Mouse (Mus musculus) layer of hippocampus, postnatal 36 days (tissue): ENCODE data around the gene Zfp423. TPM values are rescaled to one million over a fixed set of nuclear protein-coding genes. Genes with fewer than 3 reads are reported as not detected.
"Not testable (repeated sequence)": the region's sequence is repeated elsewhere in the genome, so short reads cannot be mapped to it uniquely, and the experiment has no call there.

Experiments used
- DNase-seq, 2 experiments: peaks; one replicate each; pipeline ENCODE4 v3.0.0; 2022
- total RNA-seq, 2 experiments: library from RNA; stranded (reverse); gene quantifications; 2 replicates each; pipeline ENCODE4 v1.2.3; 2021

Gene Zfp423
- total RNA-seq, 2 experiments from 2014 or later, result 32.0 to 32.5 TPM

DNA sequence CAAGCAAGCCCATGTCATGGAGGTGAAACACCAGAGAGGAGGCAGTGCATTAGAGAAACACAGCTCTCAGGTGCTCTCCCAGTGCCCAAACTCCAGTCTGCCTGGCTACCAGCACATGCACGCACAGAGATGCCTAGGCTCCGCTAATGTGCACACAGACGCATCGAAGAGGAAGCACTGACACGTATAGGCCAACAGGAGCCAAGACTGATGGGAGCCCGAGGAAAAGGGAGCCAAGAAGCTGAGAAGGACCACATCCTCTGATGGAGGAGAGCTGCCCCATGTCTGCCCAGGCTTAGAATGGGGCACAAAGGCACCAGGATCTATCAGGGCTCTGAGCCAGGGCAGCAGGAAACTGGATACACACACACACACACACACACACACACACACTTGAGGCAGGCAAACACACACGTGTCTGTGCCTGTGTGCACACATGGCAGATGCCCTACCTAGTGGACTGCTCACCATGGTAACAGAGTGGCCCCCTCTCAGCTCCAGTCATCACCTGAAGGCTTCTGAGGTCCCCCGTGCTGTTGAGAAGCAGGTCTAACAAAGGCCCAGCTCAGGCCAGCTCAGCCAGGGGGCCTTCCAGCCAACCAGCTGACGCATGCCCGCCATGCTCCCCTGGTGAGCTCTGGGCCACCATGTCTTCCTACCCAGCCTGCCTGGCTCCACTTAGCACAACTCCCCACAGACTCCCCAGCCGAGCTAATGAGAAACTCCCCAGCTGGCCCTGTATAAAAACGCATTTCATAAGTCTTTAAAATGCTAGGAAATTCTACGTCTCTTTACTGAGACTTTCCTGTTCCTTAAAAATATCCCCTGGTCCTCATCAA is 64.0 kb downstream of the Zfp423 start:
- DNase-seq, result no peak

DNA sequence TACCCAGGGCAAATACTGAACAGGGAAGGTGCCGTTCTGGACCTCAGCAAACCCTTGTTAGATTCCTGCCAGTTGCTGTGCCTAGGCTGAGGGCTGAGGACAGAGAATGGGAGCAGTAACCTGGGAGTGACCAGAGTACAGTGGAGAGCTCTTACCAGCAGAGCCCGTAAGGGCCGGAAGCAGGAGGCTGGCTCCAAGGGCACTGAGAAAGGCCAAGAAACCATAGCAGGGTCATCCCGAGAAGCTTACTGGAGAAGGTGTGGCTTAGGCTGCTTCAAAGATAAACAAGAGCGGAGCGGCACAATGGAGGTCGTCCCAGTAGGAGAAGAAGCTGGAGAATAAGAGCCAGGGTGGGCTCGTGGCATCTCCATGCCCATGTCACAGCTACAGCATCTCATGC is 65.1 kb downstream of the Zfp423 start:
- no peak for DNase-seq

DNA sequence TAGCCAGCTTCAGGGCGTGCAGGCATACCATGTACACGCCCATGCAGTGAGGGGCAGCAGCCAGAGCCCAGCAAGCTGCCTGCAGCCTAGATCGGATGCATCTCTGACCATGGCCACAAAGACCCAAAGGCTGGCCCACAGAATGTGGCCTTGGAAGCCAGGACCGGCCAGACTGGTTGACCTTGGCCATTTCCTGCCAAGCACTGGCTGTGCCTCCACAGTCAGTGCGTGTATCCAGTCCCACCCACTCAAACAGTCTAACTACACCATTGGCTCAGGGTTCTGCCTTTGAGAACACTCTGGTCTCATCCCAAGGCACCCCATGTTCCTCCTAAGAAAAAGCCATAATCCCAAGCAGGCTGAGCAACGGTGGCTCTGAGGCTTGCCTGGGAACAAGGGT is 65.8 kb downstream of the Zfp423 start:
- no peak for DNase-seq

DNA sequence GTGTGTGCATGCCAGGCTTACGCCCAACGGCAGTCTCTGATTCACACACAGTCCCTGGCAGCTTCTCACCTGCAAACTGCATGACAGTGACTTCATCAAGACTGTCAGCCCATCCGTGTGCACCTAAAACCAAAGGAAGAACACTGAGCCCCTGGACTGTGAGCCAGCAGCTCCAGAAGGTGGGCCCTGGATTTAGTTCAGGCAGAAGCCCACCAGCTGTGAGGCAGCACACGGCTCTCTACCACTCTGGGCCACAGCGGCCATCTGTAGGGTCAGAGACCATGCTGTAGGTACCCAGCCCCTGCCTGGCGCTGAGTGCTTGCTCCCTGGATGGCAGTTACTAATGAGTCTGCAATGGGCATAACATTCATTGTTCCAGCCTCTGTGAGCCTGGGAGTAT is 66.5 kb downstream of the Zfp423 start:
- DNase-seq, result no peak

DNA sequence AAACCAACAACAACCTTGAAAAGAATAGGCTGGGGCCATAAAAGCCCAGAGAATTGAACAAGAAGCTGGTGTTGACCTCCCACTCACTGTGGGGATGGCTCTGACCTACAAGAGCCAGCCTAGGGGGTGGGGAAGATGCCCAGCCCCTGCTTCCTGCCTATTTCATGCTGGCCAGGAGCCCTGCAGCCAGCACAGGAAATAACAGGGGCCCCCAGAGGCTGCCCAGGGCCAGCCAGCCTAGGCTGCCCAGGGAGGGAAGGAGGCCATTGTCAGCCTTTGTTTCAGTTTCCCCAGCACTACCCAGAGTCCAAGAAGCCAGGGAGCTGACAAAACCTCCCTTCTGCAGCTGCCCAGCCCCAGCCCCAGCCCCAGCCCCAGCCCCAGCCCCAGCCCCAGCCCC is 67.5 kb downstream of the Zfp423 start:
- DNase-seq, result no peak

DNA sequence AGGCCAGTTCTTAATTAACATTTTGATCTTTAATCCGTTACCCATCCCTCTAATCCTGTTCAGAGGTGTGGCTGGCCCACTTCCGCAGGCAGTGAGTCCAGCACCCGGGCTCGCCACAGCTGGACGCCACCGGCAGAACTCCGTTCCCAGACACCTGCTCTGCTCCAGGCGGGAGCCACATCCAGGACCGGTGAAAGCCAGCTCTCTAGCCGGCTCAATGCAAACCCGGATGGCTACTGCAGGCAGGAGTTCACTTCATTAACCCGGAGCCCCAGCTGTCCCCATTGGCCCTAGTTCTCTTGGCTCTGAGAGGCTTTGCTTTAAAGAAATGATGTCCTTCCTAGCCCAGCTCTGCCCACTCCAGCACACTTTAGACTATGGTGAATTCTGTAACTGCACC is 71.4 kb downstream of the Zfp423 start:
- no peak for DNase-seq

DNA sequence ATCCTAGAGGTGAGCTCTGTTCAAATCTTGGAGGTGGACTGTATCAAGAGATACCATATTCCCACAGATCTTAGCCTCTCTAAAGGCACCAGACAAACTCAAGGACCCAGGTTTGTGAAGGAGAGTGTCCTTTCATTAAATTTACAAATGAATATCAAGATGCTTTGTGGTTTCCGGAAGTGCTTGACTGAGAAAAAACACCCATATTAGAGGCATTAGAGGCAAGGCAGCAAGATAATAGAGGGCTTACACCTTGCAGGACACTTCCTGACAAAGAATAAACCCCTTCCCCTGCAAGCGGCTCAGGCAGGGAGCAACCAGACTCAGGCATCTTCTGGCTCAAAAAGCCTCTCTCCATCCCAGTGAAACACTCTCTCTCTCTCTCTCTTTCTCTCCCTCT is 78.3 kb downstream of the Zfp423 start:
- no peak for DNase-seq

DNA sequence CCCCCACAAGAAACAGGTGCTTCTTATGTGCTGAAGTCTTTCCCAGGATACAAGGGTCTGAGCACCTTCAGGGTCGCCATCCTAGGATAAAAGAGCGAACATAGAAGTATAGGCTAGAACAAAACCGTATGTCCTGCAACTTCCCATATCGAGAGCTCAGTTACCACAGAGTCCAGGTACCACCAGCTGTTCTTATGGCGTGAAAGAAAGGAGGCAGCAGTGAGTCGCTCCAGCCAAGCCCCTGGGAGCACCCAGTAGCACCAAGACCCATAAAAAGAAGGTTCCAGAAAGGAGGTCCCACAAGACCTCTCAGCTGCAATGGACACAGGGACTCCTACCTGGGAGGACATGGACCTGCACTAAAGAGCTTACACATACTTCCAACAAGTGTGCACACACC is 83.5 kb downstream of the Zfp423 start:
- no peak for DNase-seq

DNA sequence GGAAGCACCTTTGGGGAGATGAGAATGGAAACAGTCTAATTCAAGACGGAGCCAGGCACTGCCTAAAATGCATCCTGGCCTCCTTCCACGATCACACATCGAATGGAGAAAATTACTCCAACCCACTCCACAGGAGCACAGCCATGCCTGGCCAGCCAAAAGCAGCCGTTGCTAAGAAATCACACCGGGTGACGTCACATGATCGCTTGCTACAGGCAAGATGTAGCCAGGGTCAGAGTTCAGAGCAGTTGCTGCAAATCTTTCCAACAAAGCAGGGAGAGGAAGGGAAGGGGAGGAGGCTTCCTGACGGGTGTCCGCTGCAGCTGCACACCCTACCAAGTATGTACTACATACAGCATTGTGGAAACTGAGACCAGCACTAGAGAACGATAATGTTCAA is 83.9 kb downstream of the Zfp423 start:
- no peak for DNase-seq

DNA sequence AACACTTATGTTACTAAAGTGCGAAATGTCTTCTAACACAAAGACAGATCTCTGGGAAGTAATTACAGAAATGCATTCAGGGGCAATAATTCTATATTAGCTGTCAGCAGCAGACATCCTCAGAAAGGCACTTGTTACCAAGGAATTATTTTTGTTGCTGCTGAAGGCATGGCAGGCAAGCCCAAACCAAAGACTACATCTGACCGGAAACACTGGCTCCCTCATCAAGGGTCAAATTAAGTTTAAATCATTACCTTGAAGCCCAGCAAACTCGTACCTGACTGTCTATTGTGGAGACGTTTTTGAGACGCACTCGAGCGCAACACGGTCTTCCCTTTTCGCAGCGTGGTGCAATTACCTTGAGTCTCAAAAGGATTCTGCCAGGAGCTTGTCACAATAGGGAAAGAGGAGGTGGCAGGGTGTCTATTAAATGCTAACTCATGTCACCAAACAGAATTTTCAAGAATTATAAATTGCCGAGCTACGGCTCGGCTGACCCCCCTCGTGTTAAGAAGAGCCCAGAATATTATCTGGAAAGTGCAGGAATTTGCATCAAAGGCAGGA is 86.3 kb downstream of the Zfp423 start:
- DNase-seq, result no peak

DNA sequence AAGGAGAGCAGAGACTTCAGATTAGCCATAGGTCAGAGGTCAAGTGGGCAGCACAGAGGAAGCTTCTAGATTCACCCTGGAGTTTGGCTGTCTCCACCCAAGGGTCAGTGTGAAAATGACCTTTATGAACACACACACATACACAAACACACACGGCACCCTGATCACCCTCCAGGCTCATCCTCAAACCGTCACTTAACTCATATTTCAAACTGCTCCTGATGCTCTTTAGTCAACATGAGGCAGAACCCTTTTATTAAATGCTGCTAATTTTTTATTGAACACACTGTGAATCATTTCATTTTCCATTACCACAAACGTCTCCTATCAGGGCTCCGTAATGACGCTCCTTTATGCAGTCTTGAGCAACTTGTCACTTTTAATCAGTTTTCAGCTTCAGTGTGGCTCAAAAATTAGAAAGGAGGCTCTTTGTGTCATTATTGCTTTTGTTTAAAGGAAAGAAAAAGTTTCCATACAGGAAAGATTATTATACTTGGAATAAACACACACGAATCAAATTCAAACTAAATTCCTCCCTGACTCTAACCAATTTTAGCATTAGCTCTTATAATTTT is 87.0 kb downstream of the Zfp423 start:
- no peak for DNase-seq

DNA sequence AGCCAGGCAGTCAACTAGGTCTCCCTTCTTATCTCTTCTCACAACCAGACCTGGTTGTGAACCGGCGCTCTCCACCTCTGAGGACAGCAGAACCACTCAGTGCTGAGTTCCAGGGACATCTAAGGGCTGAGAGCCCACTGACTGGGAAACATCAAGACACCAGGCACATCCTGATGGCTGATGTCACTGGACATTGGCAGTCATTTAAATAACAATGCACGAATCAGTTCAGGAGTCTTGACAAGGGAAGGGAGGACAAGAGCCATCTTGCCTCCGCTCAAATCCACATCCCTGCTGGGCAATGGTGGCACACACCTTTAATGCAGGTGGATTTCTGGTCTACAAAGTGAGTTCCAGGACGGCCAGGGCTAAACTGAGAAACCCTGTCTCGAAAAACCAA is 92.8 kb downstream of the Zfp423 start:
- no peak for DNase-seq

DNA sequence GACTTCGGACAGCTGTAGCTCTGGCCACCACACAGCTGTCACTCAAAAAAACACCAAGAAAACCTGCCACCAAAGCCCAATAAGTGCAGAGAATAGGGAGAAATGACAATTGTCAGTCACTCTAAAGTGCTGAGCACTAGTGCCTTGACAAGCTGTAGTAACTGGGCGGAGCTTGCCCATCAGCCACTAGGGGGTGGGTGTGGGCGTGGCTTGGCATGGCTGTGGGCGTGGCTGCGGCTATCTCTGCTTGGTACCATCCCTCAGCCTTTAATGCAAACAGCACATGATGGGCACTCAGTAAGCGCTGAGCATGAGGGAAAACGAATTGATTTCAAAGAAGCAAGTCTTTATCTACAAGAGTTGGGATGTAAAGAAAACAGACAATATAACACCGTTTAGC is 95.2 kb downstream of the Zfp423 start:
- DNase-seq, result no peak

DNA sequence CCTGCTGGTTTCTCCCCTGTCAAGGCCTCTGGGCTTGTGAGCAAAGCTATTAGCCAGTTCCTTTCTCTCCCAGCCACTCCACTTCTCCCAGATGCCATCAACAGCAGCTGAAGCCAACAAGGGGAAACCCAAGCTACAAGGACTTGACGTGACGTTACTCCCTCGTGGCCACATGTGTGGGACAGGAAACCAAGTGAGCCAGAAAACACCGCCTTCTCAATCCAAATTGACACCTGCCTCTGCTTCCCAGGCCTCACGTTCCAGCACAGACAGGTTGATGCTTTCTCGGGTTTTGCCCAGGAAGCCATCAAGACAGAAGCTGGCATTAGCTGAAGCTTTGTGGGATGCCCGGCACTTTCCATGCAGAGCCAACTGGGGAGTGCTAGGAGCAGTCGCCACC is 96.3 kb downstream of the Zfp423 start:
- DNase-seq, result no peak

DNA sequence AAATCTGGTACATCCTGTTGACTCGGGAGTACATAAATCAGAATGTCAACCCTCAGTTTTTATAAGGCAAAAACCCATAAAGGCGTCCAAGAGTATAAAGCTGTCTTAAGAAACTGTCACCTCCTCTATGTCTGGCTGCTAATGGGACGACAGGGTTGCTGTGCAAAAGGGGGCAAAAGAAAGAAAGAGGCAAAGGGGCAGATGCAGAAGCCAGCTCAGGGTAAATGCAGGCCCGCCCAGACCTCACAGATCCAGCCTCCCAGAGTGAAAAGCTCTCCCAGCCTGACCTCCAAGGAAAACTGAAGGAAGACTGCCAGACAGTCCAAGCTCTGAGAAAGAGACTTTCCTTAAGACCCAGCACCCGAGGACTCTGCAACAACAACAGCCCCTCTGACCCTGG is 97.7 kb downstream of the Zfp423 start:
- DNase-seq, result no peak

DNA sequence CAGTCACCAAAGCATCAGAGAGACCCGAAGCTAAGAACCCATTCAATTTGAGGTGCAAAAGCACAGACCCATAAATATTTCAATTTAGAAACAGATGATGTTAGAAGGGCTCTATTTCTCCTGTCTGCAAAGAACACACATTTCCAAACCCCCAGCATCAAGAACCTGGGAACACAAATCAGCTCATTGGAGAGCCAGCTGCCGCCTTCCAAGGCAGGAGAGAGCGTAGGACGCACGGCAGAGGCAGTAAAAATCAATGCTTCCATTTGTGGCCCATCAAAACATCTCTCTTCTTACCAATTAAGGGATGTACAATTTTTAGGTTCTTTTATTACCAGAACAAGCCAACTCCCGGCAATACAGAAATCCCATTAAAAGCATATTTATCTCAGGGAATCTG is 98.5 kb downstream of the Zfp423 start:
- DNase-seq, result no peak

DNA sequence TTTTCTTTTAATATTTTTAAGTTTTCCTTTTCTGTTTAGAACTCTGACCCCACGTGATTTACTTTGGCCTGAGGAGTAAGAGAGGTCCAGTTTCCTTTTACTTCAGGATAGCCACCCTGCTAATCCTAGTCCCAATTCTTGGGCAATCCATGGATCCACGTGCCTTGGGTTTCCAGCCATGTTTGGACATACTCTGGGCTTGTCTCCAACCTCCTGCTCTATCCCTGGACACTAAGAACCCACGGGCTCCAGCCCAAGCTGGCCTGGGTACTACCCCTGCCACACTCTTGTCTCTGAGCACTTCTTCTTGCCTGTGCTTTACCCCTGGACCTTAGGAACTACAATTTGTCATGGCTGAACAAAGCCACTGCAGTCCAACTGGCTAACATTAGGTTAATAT is 107.5 kb downstream of the Zfp423 start:
- DNase-seq, result no peak

DNA sequence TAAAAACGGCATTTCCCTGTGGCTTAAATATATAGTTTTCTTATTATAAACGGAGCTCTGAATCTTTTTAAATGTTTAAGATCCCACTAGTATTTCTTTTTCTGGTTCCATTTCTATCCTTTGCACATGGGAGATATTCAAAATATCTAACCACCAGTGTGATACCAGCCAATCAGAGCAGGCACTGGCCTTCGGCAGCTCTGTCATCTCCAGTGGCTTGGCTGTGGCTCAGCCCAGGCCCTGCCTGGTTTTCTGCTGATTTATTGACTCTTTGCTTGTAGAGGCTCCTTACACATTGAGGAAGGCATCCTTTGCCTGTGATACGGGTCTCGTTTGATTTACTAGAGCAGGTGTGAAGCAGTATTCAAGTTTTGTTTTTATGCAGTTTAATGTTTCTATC is 108.0 kb downstream of the Zfp423 start:
- no peak for DNase-seq

DNA sequence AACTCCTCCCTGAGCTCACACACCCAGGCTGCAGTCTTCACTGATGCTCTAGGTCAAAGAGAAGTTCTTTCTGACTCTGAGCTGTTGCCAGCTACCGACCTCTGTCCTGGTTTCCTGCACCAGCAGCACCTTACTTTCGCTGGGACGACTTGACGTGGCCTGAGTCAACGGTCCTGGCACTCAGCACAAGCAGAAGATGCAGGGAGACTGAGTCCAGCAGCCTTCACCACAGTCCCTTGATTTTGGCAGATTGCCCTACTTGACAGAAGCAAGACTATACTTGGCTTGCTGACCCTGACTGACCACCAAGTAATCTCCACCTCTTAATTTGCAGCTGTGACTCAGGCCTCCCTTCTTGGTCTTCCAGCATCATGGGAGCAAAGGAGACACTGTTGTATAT is 110.6 kb downstream of the Zfp423 start:
- no peak for DNase-seq

DNA sequence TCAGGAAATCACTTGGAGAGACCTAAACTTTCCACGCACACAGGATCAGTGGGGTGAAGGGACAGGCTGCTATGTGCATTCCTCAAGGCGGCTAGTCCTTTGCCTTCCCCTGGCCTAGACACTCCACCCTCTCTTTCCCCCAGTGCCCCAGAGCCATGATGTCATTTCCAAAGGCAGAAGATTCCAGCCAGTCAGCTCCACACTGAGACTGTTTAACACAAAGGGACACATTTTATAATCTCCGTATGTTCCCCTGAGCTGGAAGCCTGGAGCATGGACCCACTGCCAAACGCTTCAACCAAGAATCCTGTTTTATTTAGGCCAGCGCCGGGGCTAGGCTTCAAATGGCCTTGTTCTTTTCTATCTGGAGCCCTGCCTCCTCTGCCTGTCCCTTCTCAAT is 111.6 kb downstream of the Zfp423 start:
- DNase-seq, result peak in 1 of 2 experiments; percentile 29

DNA sequence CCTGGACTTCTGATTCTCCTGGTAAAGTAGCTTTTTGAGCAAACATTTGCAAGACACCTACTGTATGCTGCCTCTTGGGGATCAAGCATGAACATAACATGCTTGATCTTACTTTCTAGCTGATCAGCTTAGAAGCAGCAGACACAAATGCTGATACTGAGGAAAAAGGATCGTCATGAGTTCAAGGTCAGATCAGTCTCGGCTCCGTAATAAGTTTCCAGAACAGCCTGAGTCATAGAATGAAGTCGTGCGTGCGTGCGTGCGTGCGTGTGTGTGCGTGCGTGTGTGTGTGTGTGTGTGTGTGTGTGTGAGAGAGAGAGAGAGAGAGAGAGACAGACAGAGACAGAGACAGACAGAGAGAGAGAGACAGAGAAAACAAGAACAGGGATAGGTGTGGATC is 117.3 kb downstream of the Zfp423 start:
- DNase-seq, result not testable (repeated sequence)

DNA sequence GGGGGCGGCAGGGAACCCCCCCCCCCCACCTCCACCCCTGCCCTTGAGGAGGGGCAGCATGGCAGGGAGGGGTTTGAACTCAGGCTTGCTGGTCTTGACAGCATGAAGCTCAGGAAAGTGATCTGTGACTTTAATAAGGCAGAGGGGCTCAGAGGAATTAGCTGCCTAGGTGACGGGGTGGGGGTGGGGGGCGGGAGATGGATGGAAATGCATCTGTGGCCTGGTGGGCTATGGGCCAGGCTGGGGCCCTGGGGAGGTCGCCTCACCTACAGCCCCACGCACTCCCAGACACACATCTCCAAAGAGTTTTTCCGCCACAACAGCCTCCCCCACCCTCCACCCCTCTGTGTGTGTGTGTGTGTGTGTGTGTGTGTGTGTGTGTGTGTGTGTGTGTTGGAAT is 122.1 kb downstream of the Zfp423 start:
- DNase-seq, result no peak

DNA sequence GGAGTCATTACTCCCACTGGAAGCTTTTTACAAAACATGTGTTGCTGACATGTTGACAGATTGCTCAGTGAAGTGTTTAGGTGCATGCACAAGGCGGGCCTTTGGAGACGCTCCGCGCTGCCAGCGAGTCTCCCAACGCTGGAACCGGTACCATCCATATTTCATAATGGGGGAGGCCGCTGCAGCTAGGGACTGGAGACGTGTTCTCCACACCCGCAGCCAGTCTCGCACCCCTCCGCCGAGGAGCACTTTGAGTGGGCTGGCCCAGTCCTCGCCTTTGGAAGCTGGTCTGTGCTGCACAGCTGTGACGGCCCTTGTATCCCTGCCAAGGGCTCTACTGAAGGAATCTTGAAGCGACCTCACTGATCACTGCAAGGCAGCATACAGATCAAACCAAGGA is 122.5 kb downstream of the Zfp423 start:
- peak; percentile 41 to 57 for DNase-seq

DNA sequence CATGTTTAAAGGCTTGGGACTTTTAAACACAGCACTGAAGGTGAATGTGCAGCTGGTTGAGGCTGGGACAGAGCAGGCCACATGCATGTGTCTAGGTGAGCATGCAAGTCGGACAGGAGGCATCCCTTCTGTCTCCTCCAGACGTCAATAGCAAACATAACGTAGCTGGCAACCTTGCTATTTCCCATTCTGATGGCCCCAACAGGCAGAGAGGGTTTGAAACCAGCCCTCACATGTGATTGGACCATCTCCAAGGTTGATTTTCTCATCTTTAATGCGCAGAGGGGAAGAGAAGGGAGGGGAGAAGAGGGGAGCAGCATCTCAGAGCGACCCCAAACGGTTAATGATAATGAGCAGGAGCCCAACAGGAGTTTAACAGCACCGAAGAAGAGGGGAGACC is 123.5 kb downstream of the Zfp423 start:
- DNase-seq, result no peak
